Mouse (Mus musculus) megakaryocyte, embryonic 14.5 days (primary cell): ENCODE measurements around the gene Rft1.

Source experiments
- FLI1 ChIP-seq: IDR thresholded peaks from 2 replicates; pipeline ENCODE4 v1.6.1; 2012; ENCODE audit warnings: low read length, inconsistent platforms, mixed read lengths
- GATA1 ChIP-seq: IDR thresholded peaks from 3 replicates; pipeline ENCODE4 v1.6.1; 2012; ENCODE audit warnings: mixed read lengths, low read length, inconsistent platforms, borderline replicate concordance

GRCm38 (mm10) chr14:30626756-30627742 is 27.1 kb upstream of the Rft1 start:
- no peak for TF ChIP-seq GATA1
- no peak for TF ChIP-seq FLI1
